Mouse (Mus musculus) midbrain, embryonic 12.5 days (tissue): Measurements from ENCODE around the gene Il5ra. TPM values are rescaled to one million over a fixed set of nuclear protein-coding genes. Genes with fewer than 3 reads are reported as not detected.

Experiments
- ATAC-seq: fragments of 200-750 bp; cut with Nextera tagmentation; 2 replicates; pipeline ENCODE4 v1.8.0; 2017; ENCODE audit warnings: low read depth, moderate TSS enrichment, moderate library complexity; ENCODE audit not compliant: low FRiP score
- H3K27ac ChIP-seq: fragments of 300-500 bp; sonication (generic); replicated peaks from 2 replicates; pipeline ENCODE4 v1.5.1; 2016; ENCODE audit warnings: mild to moderate bottlenecking
- H3K27me3 ChIP-seq: fragments of 300-500 bp; sonication (generic); 2 replicates; pipeline ENCODE4 v1.6.1; 2016; ENCODE audit warnings: mild to moderate bottlenecking
- H3K36me3 ChIP-seq: fragments of 300-500 bp; sonication (generic); 2 replicates; pipeline ENCODE4 v1.6.1; 2016
- H3K4me1 ChIP-seq: fragments of 300-500 bp; sonication (generic); 2 replicates; pipeline ENCODE4 v1.6.1; 2016
- H3K4me2 ChIP-seq: fragments of 300-500 bp; sonication (generic); replicated peaks from 2 replicates; pipeline ENCODE4 v1.6.1; 2016; ENCODE audit warnings: mild to moderate bottlenecking, moderate library complexity
- H3K4me3 ChIP-seq: fragments of 300-500 bp; sonication (generic); 2 replicates; pipeline ENCODE4 v1.5.1; 2016; ENCODE audit warnings: mild to moderate bottlenecking
- H3K9ac ChIP-seq: fragments of 300-500 bp; sonication (generic); replicated peaks from 2 replicates; pipeline ENCODE4 v1.6.1; 2016; ENCODE audit warnings: mild to moderate bottlenecking, moderate library complexity
- H3K9me3 ChIP-seq: fragments of 300-500 bp; sonication (generic); 2 replicates; pipeline ENCODE4 v1.6.1; 2016; ENCODE audit warnings: mild to moderate bottlenecking
- WGBS: fragments of 180-500 bp; shearing (Covaris S2); methylation state at CpG from one replicate; pipeline ENCODE4 v1.1.7; 2016; 5-methylcytosine and 5-hydroxymethylcytosine counted together
- polyA plus RNA-seq: library from polyadenylated mRNA; unstranded; fragments of >200 nt; fragmentation: Nextera tagmentation; extraction: Ambion mirVana; gene quantifications from 2 replicates; pipeline ENCODE4 v1.2.1, GENCODE M21; 2016

The Il5ra gene
- polyA plus RNA-seq, 1 experiment from 2014 or later, result not detected

GRCm38 (mm10) chr6:106761486-106761885, 12.6 kb upstream of the Il5ra start:
- Histone ChIP-seq H3K27me3 (no peaks in the 10 kb centered on the region), H3K4me3 (no peak overlapping the region), H3K9me3 (no peaks in the 10 kb centered on the region), H3K4me1 (no peaks in the 10 kb centered on the region), H3K4me2 (no peak overlapping the region), H3K27ac (no peak overlapping the region), H3K36me3 (no peaks in the 10 kb centered on the region), H3K9ac (no peak overlapping the region)
- no peak for ATAC-seq
- WGBS, result 92% methylated on average over 1 of the region's 1 CpGs

- no peaks in the 10 kb centered on the region for H3K4me1 ChIP-seq
- H3K9me3 ChIP-seq, result no peaks in the 10 kb centered on the region
- H3K4me3 ChIP-seq, result no peak overlapping the region
- no peak overlapping the region for H3K4me2 ChIP-seq
- no peak for ATAC-seq
- H3K27me3 ChIP-seq, result no peaks in the 10 kb centered on the region
- H3K9ac ChIP-seq, result no peak overlapping the region
- no peak overlapping the region for H3K27ac ChIP-seq
- 81% methylated on average over 2 of the region's 3 CpGs for WGBS
- no peaks in the 10 kb centered on the region for H3K36me3 ChIP-seq
Observed at GRCm38 (mm10) chr6:106760473-106761218, 11.8 kb upstream of the Il5ra start.

- no peaks in the 10 kb centered on the region for H3K9me3 ChIP-seq
- H3K4me1 ChIP-seq, result no peaks in the 10 kb centered on the region
- WGBS, result 76% methylated on average over 3 of the region's 3 CpGs
- no peak overlapping the region for H3K4me2 ChIP-seq
- ATAC-seq, result no peak
- H3K9ac ChIP-seq, result no peak overlapping the region
- no peaks in the 10 kb centered on the region for H3K27me3 ChIP-seq
- H3K4me3 ChIP-seq, result no peak overlapping the region
- H3K27ac ChIP-seq, result no peak overlapping the region
- H3K36me3 ChIP-seq, result no peaks in the 10 kb centered on the region
Observed at GRCm38 (mm10) chr6:106758299-106758698, 9.5 kb upstream of the Il5ra start.

- ATAC-seq, result no peak
- Histone ChIP-seq H3K27me3 (no peaks in the 10 kb centered on the region), H3K4me3 (no peak overlapping the region), H3K4me2 (no peak overlapping the region), H3K4me1 (no peaks in the 10 kb centered on the region), H3K27ac (no peak overlapping the region), H3K36me3 (no peaks in the 10 kb centered on the region), H3K9ac (no peak overlapping the region), H3K9me3 (no peaks in the 10 kb centered on the region)
- 90% methylated on average over 7 of the region's 7 CpGs for WGBS
Observed at GRCm38 (mm10) chr6:106750291-106750690, 1.5 kb upstream of the Il5ra start.

- H3K36me3 ChIP-seq, result no peaks in the 10 kb centered on the region
- no peak overlapping the region for H3K27ac ChIP-seq
- H3K9me3 ChIP-seq, result no peaks in the 10 kb centered on the region
- no peak overlapping the region for H3K9ac ChIP-seq
- no peak overlapping the region for H3K4me2 ChIP-seq
- no peaks in the 10 kb centered on the region for H3K4me1 ChIP-seq
- H3K27me3 ChIP-seq, result no peaks in the 10 kb centered on the region
- ATAC-seq, result no peak
- WGBS, result 87% methylated on average over 3 of the region's 3 CpGs
- H3K4me3 ChIP-seq, result no peak overlapping the region
Observed at GRCm38 (mm10) chr6:106747804-106748203, 1.0 kb downstream of the Il5ra start.

GRCm38 (mm10) chr6:106747251-106747650, 1.6 kb downstream of the Il5ra start:
- no peaks in the 10 kb centered on the region for H3K36me3 ChIP-seq
- H3K4me2 ChIP-seq, result no peak overlapping the region
- no peak for ATAC-seq
- H3K4me1 ChIP-seq, result no peaks in the 10 kb centered on the region
- no peaks in the 10 kb centered on the region for H3K27me3 ChIP-seq
- no peak overlapping the region for H3K4me3 ChIP-seq
- H3K27ac ChIP-seq, result no peak overlapping the region
- no peak overlapping the region for H3K9ac ChIP-seq
- H3K9me3 ChIP-seq, result no peaks in the 10 kb centered on the region
- WGBS, result 94% methylated on average over 5 of the region's 5 CpGs

GRCm38 (mm10) chr6:106745673-106746394, 3.0 kb downstream of the Il5ra start:
- no peaks in the 10 kb centered on the region for H3K27me3 ChIP-seq
- H3K4me1 ChIP-seq, result no peaks in the 10 kb centered on the region
- H3K36me3 ChIP-seq, result no peaks in the 10 kb centered on the region
- H3K4me3 ChIP-seq, result no peak overlapping the region
- H3K9ac ChIP-seq, result no peak overlapping the region
- ATAC-seq, result no peak
- 86% methylated on average over 7 of the region's 7 CpGs for WGBS
- H3K9me3 ChIP-seq, result no peaks in the 10 kb centered on the region
- H3K4me2 ChIP-seq, result no peak overlapping the region
- H3K27ac ChIP-seq, result no peak overlapping the region

- Histone ChIP-seq H3K36me3 (no peaks in the 10 kb centered on the region), H3K27me3 (no peaks in the 10 kb centered on the region), H3K4me1 (no peaks in the 10 kb centered on the region), H3K4me3 (no peak overlapping the region), H3K27ac (no peak overlapping the region), H3K9me3 (no peaks in the 10 kb centered on the region), H3K9ac (no peak overlapping the region), H3K4me2 (no peak overlapping the region)
- WGBS, result 76% methylated on average over 7 of the region's 7 CpGs
- ATAC-seq, result no peak
Observed at GRCm38 (mm10) chr6:106743556-106744233, 5.1 kb downstream of the Il5ra start.

GRCm38 (mm10) chr6:106740244-106740825, 8.5 kb downstream of the Il5ra start:
- H3K4me1 ChIP-seq, result no peaks in the 10 kb centered on the region
- no peak overlapping the region for H3K9ac ChIP-seq
- H3K27ac ChIP-seq, result no peak overlapping the region
- no peak overlapping the region for H3K4me3 ChIP-seq
- no peaks in the 10 kb centered on the region for H3K36me3 ChIP-seq
- H3K4me2 ChIP-seq, result no peak overlapping the region
- 92% methylated on average over 1 of the region's 1 CpGs for WGBS
- ATAC-seq, result no peak
- no peaks in the 10 kb centered on the region for H3K9me3 ChIP-seq
- H3K27me3 ChIP-seq, result no peaks in the 10 kb centered on the region

GRCm38 (mm10) chr6:106738229-106738628, 10.6 kb downstream of the Il5ra start:
- WGBS, result 80% methylated on average over 3 of the region's 3 CpGs
- Histone ChIP-seq H3K4me3 (no peak overlapping the region), H3K9me3 (no peaks in the 10 kb centered on the region), H3K36me3 (no peaks in the 10 kb centered on the region), H3K27me3 (no peaks in the 10 kb centered on the region), H3K4me2 (no peak overlapping the region), H3K4me1 (no peaks in the 10 kb centered on the region), H3K27ac (no peak overlapping the region), H3K9ac (no peak overlapping the region)
- ATAC-seq, result no peak

- no peak overlapping the region for H3K4me2 ChIP-seq
- WGBS, result 89% methylated on average over 4 of the region's 4 CpGs
- H3K4me3 ChIP-seq, result no peak overlapping the region
- H3K36me3 ChIP-seq, result no peaks in the 10 kb centered on the region
- no peaks in the 10 kb centered on the region for H3K9me3 ChIP-seq
- H3K4me1 ChIP-seq, result no peaks in the 10 kb centered on the region
- ATAC-seq, result no peak
- H3K9ac ChIP-seq, result no peak overlapping the region
- no peaks in the 10 kb centered on the region for H3K27me3 ChIP-seq
- H3K27ac ChIP-seq, result no peak overlapping the region
Observed at GRCm38 (mm10) chr6:106732563-106732962, 16.3 kb downstream of the Il5ra start.
